Mouse (Mus musculus) bone marrow macrophage, adult 2 months (primary cell): ENCODE measurements around the gene Rasgef1b.

ENCODE experiments used
- CTCF ChIP-seq: IDR thresholded peaks from 2 replicates; pipeline ENCODE4 v1.5.1; 2012; ENCODE audit warnings: low read depth, mild to moderate bottlenecking, low read length, moderate library complexity
- POLR2A ChIP-seq: IDR thresholded peaks from 2 replicates; pipeline ENCODE4 v1.6.1; 2012; ENCODE audit warnings: mild to moderate bottlenecking, low read depth, low read length, borderline replicate concordance

DNA sequence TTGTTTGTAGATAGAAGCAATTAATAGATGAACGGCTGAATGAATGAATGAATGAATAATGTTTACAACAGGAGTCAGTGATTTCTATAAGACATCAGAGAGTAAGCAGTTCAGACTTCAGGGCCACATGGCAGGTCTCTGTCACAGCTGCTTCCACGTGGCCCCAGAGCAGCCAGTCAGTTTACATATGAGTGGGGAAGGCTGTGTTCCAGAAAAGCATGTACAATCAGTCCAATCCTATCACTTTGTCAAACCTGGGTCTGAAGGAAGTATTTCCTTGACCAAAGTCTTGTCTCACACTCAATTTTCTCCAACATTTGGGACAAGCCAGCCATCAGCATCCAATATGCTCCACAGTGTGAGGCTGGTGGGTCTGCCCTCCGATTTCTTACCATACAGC, 278.4 kb downstream of the Rasgef1b start:
- no peak for TF ChIP-seq CTCF
- TF ChIP-seq POLR2A = no peak
